In the genomic region with DNA sequence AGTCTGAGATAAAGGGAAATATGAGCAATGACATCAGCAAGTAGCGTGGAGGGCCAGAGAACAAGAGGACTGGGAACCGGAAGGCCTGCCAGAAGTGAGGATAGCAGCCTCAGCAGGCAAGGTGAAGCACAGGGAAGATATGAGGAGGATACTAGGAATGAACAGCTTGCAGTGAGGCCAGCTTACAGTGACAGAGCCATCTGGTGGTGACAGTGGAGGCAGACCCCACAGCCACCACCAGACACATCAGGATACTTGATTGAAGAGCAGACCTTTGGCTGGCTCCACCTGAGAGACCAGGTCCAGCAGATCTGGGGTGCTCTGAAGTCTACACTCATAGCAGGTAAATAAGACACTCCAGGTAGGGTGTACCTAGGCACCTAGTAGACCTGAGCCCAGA, we compare ENCODE assay signal across 10 mouse cellular contexts. TPM values are rescaled to one million over a fixed set of nuclear protein-coding genes. Genes with fewer than 3 reads are reported as not detected.
DNase-seq lines count a peak whose midpoint lies in the region; ATAC-seq and TF ChIP-seq lines count a peak whose summit lies in the region.
"Had no signal": no experiment of that assay in that cellular context is flagged by ENCODE, and none has a peak within 500 bp of the region (broad histone marks: within the 10 kb centered on the region; RNA-seq: fewer than 3 reads in every experiment).

No protein-coding gene starts in this region.

- no peaks in the 10 kb centered on the region for H3K36me3 ChIP-seq in heart, adult 2 months (ENCODE audit: control insufficient read depth, insufficient read depth, low read length)
- H3K36me3 ChIP-seq in heart, embryonic 11.5 days (ENCODE audit: control insufficient read depth, insufficient read depth, low read length) = no peaks in the 10 kb centered on the region
- H3K36me3 ChIP-seq in liver, adult 2 months (ENCODE audit: control insufficient read depth, insufficient read depth, low read length) = peaks cover 17% of the 10 kb centered on the region; the same call in 1 of the 2 replicates
- H3K36me3 ChIP-seq in liver, embryonic 11.5 days (ENCODE audit: control insufficient read depth, insufficient read depth, low read length) = no peaks in the 10 kb centered on the region
- H3K36me3 ChIP-seq: G1E had no signal

- ATAC-seq in heart, embryonic 11.5 days (replicated peaks; ENCODE audit: insufficient number of reproducible peaks, low FRiP score, low TSS enrichment) = no peak
- ATAC-seq in liver, embryonic 11.5 days (replicated peaks; ENCODE audit: low FRiP score) = no peak
- peak; percentile 70 for ATAC-seq in frontal cortex, adult (ENCODE audit: low TSS enrichment)

- no peak overlapping the region for H3K27ac ChIP-seq in heart, adult 2 months
- H3K27ac ChIP-seq in heart, embryonic 11.5 days (ENCODE audit: low read depth, low read length) = no peak overlapping the region
- H3K27ac ChIP-seq in liver, adult 2 months (replicated peaks; ENCODE audit: insufficient read depth, low read depth, low read length) = no peak overlapping the region
- no peak overlapping the region for H3K27ac ChIP-seq in liver, embryonic 11.5 days (ENCODE audit: low read depth, low read length)

- intact Hi-C loops in heart, adult 2 months (cut with DNase I) = no loop called here

- no peaks in the 10 kb centered on the region for H3K27me3 ChIP-seq in heart, adult 2 months (ENCODE audit: control insufficient read depth, insufficient read depth, low read length)
- H3K27me3 ChIP-seq in heart, embryonic 11.5 days (ENCODE audit: control insufficient read depth, insufficient read depth, low read length) = no peaks in the 10 kb centered on the region; the same call in 1 of the 2 replicates
- H3K27me3 ChIP-seq in liver, adult 2 months (ENCODE audit: control insufficient read depth, insufficient read depth, low read length) = no peaks in the 10 kb centered on the region
- no peaks in the 10 kb centered on the region for H3K27me3 ChIP-seq in liver, embryonic 11.5 days (replicated peaks; ENCODE audit: control insufficient read depth, insufficient read depth, low read length)

- no peak for DNase-seq in heart, adult 2 months
- DNase-seq in liver, adult 2 months (ENCODE audit: extremely low read depth, low read depth, low spot score) = no peak
- no peak for DNase-seq in liver, embryonic 11.5 days (ENCODE audit: low spot score)
- DNase-seq in ES-CJ7 (ENCODE audit: low read depth, low spot score) = peak; percentile 40
- DNase-seq in natural killer cell, adult 2 months (ENCODE audit: low spot score in 2 of 2) = no peak
- DNase-seq in c-Kit-positive CD71-positive TER-119-positive erythroid progenitor cells, embryonic 14.5 days (ENCODE audit: low spot score) = no peak

- no peak for TF ChIP-seq EP300 in heart, adult 2 months (IDR thresholded peaks at IDR 0.05; ENCODE audit: insufficient read depth, low read depth, low read length)

- no peak overlapping the region for H3K9ac ChIP-seq in heart, adult 2 months (ENCODE audit: low read depth, low read length)
- H3K9ac ChIP-seq in heart, embryonic 11.5 days (ENCODE audit: low read depth, low read length) = no peak overlapping the region
- H3K9ac ChIP-seq in liver, adult 2 months (ENCODE audit: low read depth, low read length) = no peak overlapping the region
- no peak overlapping the region for H3K9ac ChIP-seq in liver, embryonic 11.5 days (ENCODE audit: low read depth, low read length)

- peaks cover 3% of the 10 kb centered on the region; the same call in 1 of the 2 replicates for H3K9me3 ChIP-seq in heart, embryonic 11.5 days (replicated peaks; ENCODE audit: control insufficient read depth, low read length)
- H3K9me3 ChIP-seq in liver, embryonic 11.5 days (ENCODE audit: control insufficient read depth, low read length) = no peaks in the 10 kb centered on the region
- H3K9me3 ChIP-seq: G1E had no signal

- TF ChIP-seq POLR2A in heart, adult 2 months (IDR thresholded peaks at IDR 0.05; ENCODE audit: insufficient read depth, low read depth, low read length) = no peak
- no peak for TF ChIP-seq POLR2A in liver, adult 2 months (IDR thresholded peaks at IDR 0.05; ENCODE audit: extremely low read depth, insufficient read depth, low read length)

- no peak overlapping the region for H3K4me3 ChIP-seq in heart, adult 2 months
- H3K4me3 ChIP-seq in heart, embryonic 11.5 days (ENCODE audit: low read depth, low read length) = no peak overlapping the region
- no peak overlapping the region for H3K4me3 ChIP-seq in liver, adult 2 months (ENCODE audit: insufficient read depth, low read depth, low read length)
- no peak overlapping the region for H3K4me3 ChIP-seq in liver, embryonic 11.5 days (ENCODE audit: low read depth, low read length)

- H3K79me2 ChIP-seq in heart, adult 2 months (replicated peaks; ENCODE audit: control insufficient read depth, insufficient read depth, low read length) = no peaks in the 10 kb centered on the region
- H3K79me2 ChIP-seq in liver, adult 2 months (ENCODE audit: control insufficient read depth, insufficient read depth, low read length) = no peaks in the 10 kb centered on the region

- TF ChIP-seq CTCF in heart, adult 2 months (IDR thresholded peaks at IDR 0.05) = peak; percentile 56
- TF ChIP-seq CTCF in liver, adult 2 months (IDR thresholded peaks at IDR 0.05; ENCODE audit: low read depth, low read length) = peak; percentile 24

- no peak overlapping the region for H3K4me2 ChIP-seq in heart, embryonic 11.5 days
- no peak overlapping the region for H3K4me2 ChIP-seq in liver, embryonic 11.5 days

- WGBS in heart, adult 2 months = 73% methylated on average over 2 of the region's 2 CpGs
- 60% methylated on average over 2 of the region's 2 CpGs for WGBS in heart, embryonic 11.5 days (ENCODE audit: insufficient replicate concordance)
- 92% methylated on average over 2 of the region's 2 CpGs for WGBS in liver, adult 2 months
- WGBS in liver, embryonic 11.5 days = 71% methylated on average over 2 of the region's 2 CpGs

- H3K4me1 ChIP-seq in heart, adult 2 months (ENCODE audit: control insufficient read depth, insufficient read depth, low read length) = no peaks in the 10 kb centered on the region
- peaks cover 4% of the 10 kb centered on the region for H3K4me1 ChIP-seq in heart, embryonic 11.5 days (ENCODE audit: control insufficient read depth, insufficient read depth, low read length)
- H3K4me1 ChIP-seq in liver, adult 2 months (ENCODE audit: control insufficient read depth, insufficient read depth, low read length) = no peaks in the 10 kb centered on the region
- H3K4me1 ChIP-seq in liver, embryonic 11.5 days (replicated peaks; ENCODE audit: control insufficient read depth, insufficient read depth, low read length) = no peaks in the 10 kb centered on the region

RNA-seq across cellular contexts. Expression of a gene that starts 15.7 kb away (rescaled TPM):
- total RNA-seq in heart, adult 2 months (2021) = not detected
- not detected in 2 replicates for polyA plus RNA-seq in heart, adult 2 months (2012; rRNA removed)
- not detected in 2 replicates for polyA plus RNA-seq in heart, embryonic 11.5 days (2014; fragmentation: Nextera tagmentation; extraction: Ambion mirVana)
- not detected in 2 replicates for total RNA-seq in liver, adult 2 months (2014; rRNA removed)
- not detected in 2 replicates for polyA plus RNA-seq in liver, adult 2 months (2012; rRNA removed)
- polyA plus RNA-seq in liver, embryonic 11.5 days (2014; fragmentation: Nextera tagmentation; extraction: Ambion mirVana) = not detected in 2 replicates
- total RNA-seq: G1E; left cerebral cortex, postnatal 36 days had no signal
- polyA plus RNA-seq: G1E had no signal

RNA-seq across cellular contexts. Expression of a gene that starts 31.1 kb away (rescaled TPM):
- 10 to 100 TPM; 21.7 to 22.3 TPM for total RNA-seq in heart, adult 2 months (2021)
- 9.3 and 17.8 TPM in 2 replicates for polyA plus RNA-seq in heart, adult 2 months (2012; rRNA removed)
- 127 and 128 TPM in 2 replicates for polyA plus RNA-seq in heart, embryonic 11.5 days (2014; fragmentation: Nextera tagmentation; extraction: Ambion mirVana)
- total RNA-seq in liver, adult 2 months (2014; rRNA removed) = 15.4 and 18.9 TPM in 2 replicates
- polyA plus RNA-seq in liver, adult 2 months (2012; rRNA removed) = 9.1 and 9.8 TPM in 2 replicates
- 237 and 251 TPM in 2 replicates for polyA plus RNA-seq in liver, embryonic 11.5 days (2014; fragmentation: Nextera tagmentation; extraction: Ambion mirVana)

RNA-seq across cellular contexts. Expression of a gene that starts 51.7 kb away (rescaled TPM):
- total RNA-seq in heart, adult 2 months (2021) = 10 to 100 TPM; 34.1 to 43.7 TPM
- polyA plus RNA-seq in heart, adult 2 months (2012; rRNA removed) = 32.5 and 43.5 TPM in 2 replicates
- polyA plus RNA-seq in heart, embryonic 11.5 days (2014; fragmentation: Nextera tagmentation; extraction: Ambion mirVana) = 76.4 and 85.5 TPM in 2 replicates
- 68.9 and 94.2 TPM in 2 replicates for total RNA-seq in liver, adult 2 months (2014; rRNA removed)
- 140 and 164 TPM in 2 replicates for polyA plus RNA-seq in liver, adult 2 months (2012; rRNA removed)
- polyA plus RNA-seq in liver, embryonic 11.5 days (2014; fragmentation: Nextera tagmentation; extraction: Ambion mirVana) = 103 and 110 TPM in 2 replicates
